Mouse (Mus musculus) thymus, postnatal 14 days (tissue): ENCODE results near the gene Olfr610.
"Not testable (repeated sequence)": the region's sequence is repeated elsewhere in the genome, so short reads cannot be mapped to it uniquely, and the experiment has no call there.

Experiments used
- DNase-seq: peaks from one replicate; pipeline ENCODE4 v3.0.0; 2021

The Olfr610 gene

DNA sequence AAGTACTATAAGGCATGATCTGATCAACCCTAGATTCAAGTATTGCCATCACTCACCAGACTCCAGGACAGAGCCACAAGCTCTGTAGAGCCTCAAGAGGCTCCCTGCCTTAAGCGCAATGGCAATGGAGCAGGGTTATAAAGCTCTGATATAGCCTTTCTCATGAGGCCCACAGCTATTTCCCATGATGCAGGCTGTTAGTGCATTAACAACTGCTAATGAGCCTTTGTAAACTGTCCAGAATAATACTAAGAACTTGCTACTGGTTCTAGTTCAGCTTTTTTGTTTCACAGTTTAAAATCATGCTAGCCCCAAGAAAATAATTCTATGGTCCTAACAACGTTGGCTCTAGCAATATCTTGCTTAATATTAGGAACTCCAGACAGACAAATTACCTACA lies at the start of gene Olfr610:
Gene Olfr610 (minus strand): TSS at position 101 of the 400 bp plus-strand sequence.
- DNase-seq: no peak

DNA sequence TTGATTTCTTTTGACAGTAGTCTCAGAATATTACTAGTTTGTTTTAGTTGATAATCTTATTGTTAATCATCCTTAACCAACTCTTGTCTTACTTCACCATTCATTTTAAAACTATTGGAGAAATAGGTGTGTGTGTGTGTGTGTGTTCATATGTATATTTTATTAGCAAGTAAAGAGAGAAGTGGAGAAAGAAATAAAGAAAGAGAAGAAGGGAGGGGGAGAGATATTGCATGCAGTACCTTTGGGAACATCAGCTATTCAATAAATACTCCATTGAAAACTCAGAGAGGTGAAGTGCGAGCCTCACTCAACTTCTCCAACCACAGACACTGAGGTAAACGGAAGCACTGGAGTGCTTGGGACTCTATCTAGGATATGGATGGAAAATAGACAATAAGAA lies 43.9 kb upstream of the Olfr610 start, which contains the start of gene Olfr615:
Gene Olfr615 (plus strand): TSS at position 301 of the 400 bp plus-strand sequence.
- DNase-seq: no peak

DNA sequence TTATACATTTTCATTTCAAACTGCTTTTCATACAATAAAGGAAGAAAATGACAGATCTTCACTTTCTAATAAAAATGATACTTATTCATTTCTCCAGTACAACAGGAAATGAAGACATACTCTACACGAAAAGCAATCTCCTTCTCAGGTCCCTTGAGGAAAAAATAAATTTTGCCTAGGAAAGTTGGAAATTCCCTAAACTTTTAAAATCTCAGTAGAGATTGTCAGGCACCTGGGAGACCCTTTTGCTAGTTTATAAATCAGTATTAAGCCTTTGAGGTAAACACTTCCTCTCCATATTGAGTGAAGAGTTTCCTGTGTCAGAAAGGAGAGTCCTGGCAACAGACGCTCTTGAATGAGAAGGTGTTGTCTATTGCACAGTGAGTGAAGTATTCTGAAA lies 35.9 kb upstream of the Olfr610 start, which contains the start of gene Olfr613:
Gene Olfr613 (plus strand): TSS at position 301 of the 400 bp plus-strand sequence.
- no peak for DNase-seq

DNA sequence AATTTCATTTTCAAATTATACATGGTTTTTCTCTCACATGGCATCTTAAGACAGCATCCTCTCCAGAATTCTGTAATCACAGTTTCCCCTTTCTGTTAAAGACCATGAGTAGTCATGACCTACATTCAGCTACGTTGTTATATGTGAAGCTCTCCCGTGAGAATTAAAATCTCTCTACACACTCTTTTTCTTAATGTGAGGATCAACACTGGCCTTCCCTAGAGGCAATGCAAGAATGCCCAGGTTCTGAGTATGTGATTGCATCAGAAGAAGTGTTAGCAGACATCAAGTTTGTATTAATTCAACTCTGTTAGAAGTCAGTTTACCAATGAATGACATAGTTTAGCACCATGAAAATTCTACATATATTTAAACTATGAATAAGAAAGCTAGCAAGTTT lies 30.7 kb upstream of the Olfr610 start, which contains the start of gene Olfr612:
Gene Olfr612 (minus strand): TSS at position 101 of the 400 bp plus-strand sequence.
- DNase-seq: not testable (repeated sequence)

DNA sequence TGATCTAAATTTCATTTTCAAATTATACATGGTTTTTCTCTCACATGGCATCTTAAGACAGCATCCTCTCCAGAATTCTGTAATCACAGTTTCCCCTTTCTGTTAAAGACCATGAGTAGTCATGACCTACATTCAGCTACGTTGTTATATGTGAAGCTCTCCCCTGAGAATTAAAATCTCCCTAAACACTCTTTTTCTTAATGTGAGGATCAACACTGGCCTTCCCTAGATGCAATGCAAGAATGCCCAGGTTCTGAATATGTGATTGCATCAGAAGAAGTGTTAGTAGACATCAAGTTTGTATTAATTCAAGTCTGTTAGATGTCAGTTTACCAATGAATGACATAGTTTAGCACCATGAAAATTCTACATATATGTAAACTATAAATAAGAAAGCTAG lies 8.8 kb upstream of the Olfr610 start, which contains the start of gene Olfr611:
Gene Olfr611 (minus strand): TSS at position 101 of the 400 bp plus-strand sequence.
- DNase-seq: not testable (repeated sequence)

DNA sequence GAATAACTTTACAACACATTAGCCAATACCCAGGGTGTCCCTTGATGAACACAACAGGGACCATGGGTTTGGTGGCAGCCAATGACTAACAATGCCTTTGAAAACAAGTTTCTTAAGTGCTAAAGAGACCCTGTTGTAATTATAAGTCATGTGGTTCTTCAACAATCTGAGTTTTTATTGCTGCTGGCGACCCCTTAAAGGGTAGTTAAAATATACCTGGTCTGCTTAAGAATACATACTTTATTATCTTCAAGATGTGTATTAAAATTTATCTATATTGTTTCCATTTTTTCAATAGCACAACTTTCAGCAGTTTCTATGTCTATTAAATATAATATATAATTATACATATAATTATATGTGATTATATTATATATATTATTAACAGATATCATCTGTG lies 14.0 kb downstream of the Olfr610 start, which contains the start of gene Olfr609:
Gene Olfr609 (minus strand): TSS at position 101 of the 400 bp plus-strand sequence.
- no peak for DNase-seq

DNA sequence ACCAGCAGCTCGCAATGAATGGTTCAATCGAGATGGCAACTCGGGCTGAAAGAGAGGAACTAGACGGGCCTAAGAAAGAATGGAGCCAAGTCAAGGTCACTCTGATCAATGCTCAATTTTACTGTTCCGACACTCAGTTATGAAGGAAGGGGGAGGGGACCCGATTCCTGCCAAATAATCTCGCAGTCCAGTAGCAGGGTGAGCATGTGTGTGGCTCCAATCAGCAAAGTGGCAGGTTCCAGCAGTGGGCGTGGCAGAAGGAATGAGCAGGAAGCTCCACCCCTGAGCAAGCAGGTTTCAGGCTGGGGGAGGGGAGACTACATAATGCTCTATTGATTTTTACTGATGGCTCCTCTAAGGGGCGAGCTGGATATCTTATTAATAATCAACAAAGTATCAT lies 34.8 kb downstream of the Olfr610 start:
- DNase-seq: not testable (repeated sequence)

DNA sequence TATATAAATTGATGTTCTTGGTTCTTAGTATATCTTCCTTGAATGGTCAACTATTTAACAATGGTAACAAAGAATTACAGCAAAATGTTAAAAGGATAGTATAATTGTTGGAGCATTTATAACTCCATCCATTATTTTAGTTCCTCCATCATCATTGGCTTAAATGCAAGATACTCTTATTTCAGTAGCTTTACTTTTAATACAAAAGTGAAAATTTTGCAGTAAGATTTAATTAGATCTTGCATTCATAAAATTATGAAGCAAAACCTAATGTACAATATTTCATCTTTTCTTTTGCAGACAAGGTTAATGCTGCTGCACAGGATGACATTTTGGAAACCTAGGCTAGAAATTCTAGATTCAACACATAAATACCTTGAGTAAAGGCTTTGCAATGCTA lies 42.3 kb downstream of the Olfr610 start, which contains the start of gene Olfr608:
Gene Olfr608 (plus strand): TSS at position 301 of the 400 bp plus-strand sequence.
- no peak for DNase-seq

DNA sequence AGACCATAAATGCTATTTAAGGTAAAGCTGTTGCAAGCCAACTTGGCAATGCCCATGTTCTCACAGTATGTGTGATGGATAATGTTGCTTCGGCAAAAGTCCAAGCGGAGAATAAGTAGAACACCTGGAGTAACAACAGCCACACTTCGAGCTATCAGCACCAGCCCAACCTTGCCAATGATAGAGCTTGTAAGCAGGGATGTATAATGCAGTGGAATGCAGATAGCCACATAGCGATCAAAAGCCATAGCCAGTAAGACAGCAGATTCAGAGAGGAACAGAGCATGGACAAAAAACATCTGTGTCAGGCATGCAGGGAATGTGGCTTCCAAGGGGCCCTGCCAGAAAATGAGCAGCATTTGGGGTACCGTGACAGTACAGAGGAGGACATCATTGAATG lies 51.3 kb downstream of the Olfr610 start:
- DNase-seq: no peak
